Mouse (Mus musculus) myocyte (in vitro differentiated cells): Measurements from ENCODE around the gene Scrg1. TPM values are rescaled to one million over a fixed set of nuclear protein-coding genes. Genes with fewer than 3 reads are reported as not detected.

ENCODE experiments used
- H3K27me3 ChIP-seq: one replicate; pipeline ENCODE4 v1.6.1; 2011; ENCODE audit not compliant: control insufficient read depth, insufficient read depth, insufficient read length
- H3K36me3 ChIP-seq: one replicate; pipeline ENCODE4 v1.6.1; 2011; ENCODE audit not compliant: control insufficient read depth, insufficient read depth
- H3K4me2 ChIP-seq: one replicate; pipeline ENCODE4 v1.6.1; 2011; ENCODE audit warnings: low read depth, control low read depth
- H3K4me3 ChIP-seq: one replicate; pipeline ENCODE4 v1.5.1; 2011; ENCODE audit warnings: mild to moderate bottlenecking, control low read depth, moderate library complexity
- H3K79me2 ChIP-seq: one replicate; pipeline ENCODE4 v1.6.1; 2011; ENCODE audit not compliant: control insufficient read depth, insufficient read depth
- H3ac ChIP-seq: one replicate; pipeline ENCODE4 v1.6.1; 2011; ENCODE audit not compliant: control insufficient read depth, insufficient read length
- CEBPB ChIP-seq: IDR thresholded peaks from 2 replicates; pipeline ENCODE4 v1.6.1; 2011; ENCODE audit warnings: mild to moderate bottlenecking, moderate library complexity; ENCODE audit not compliant: poor library complexity, insufficient read depth, severe bottlenecking
- E2F4 ChIP-seq: IDR thresholded peaks from one replicate; pipeline ENCODE4 v1.6.1; 2011; ENCODE audit warnings: mild to moderate bottlenecking, control low read depth, moderate library complexity; ENCODE audit not compliant: insufficient read depth
- MAX ChIP-seq: IDR thresholded peaks from one replicate; pipeline ENCODE4 v1.6.1; 2011; ENCODE audit warnings: low read depth, mild to moderate bottlenecking, control low read depth
- MYOD1 ChIP-seq, 3 experiments: IDR thresholded peaks; one replicate each; pipeline ENCODE4 v1.6.1; 2011; ENCODE audit warnings: control low read depth in 2 of 3, low read depth in 2 of 3, mild to moderate bottlenecking in 2 of 3, moderate library complexity in 1 of 3; ENCODE audit not compliant: insufficient read length in 2 of 3, control insufficient read depth in 1 of 3
- MYOG ChIP-seq, 3 experiments: IDR thresholded peaks; one replicate each; pipeline ENCODE4 v1.6.1; 2011; ENCODE audit warnings: control low read depth in 2 of 3, low read depth in 2 of 3, mild to moderate bottlenecking in 2 of 3; ENCODE audit not compliant: insufficient read length in 2 of 3, control insufficient read depth in 1 of 3, insufficient read depth in 1 of 3
- POLR2A ChIP-seq: IDR thresholded peaks from one replicate; pipeline ENCODE4 v1.6.1; 2011; ENCODE audit warnings: low read depth, mild to moderate bottlenecking, control low read depth, moderate library complexity; ENCODE audit not compliant: insufficient read length
- POLR2AphosphoS2 ChIP-seq: IDR thresholded peaks from one replicate; pipeline ENCODE4 v1.6.1; 2011; ENCODE audit warnings: low read depth, control low read depth; ENCODE audit not compliant: insufficient read length
- REST ChIP-seq: IDR thresholded peaks from one replicate; pipeline ENCODE4 v1.6.1; 2011; ENCODE audit warnings: mild to moderate bottlenecking, control low read depth, moderate library complexity; ENCODE audit not compliant: insufficient read depth, insufficient read length
- SRF ChIP-seq: IDR thresholded peaks from one replicate; pipeline ENCODE4 v1.6.1; 2011; ENCODE audit warnings: low read depth; ENCODE audit not compliant: control insufficient read depth, insufficient read length
- TCF12 ChIP-seq: IDR thresholded peaks from one replicate; pipeline ENCODE4 v1.6.1; 2011; ENCODE audit warnings: mild to moderate bottlenecking, control low read depth; ENCODE audit not compliant: poor library complexity, insufficient read depth, severe bottlenecking
- TCF3 ChIP-seq: IDR thresholded peaks from one replicate; pipeline ENCODE4 v1.6.1; 2011; ENCODE audit warnings: low read depth, control low read depth; ENCODE audit not compliant: insufficient read length
- USF1 ChIP-seq: IDR thresholded peaks from one replicate; pipeline ENCODE4 v1.6.1; 2011; ENCODE audit warnings: low read depth, mild to moderate bottlenecking, control low read depth, moderate library complexity
- polyA plus RNA-seq: library from polyadenylated mRNA; unstranded; fragments of >200 nt; fragmentation: generic; extraction: Trizol; gene quantifications from one replicate; pipeline ENCODE4 v1.2.1, GENCODE M21; 2012; ENCODE audit warnings: missing spikeins

Scrg1 gene
- polyA plus RNA-seq, 1 experiment: not detected

DNA sequence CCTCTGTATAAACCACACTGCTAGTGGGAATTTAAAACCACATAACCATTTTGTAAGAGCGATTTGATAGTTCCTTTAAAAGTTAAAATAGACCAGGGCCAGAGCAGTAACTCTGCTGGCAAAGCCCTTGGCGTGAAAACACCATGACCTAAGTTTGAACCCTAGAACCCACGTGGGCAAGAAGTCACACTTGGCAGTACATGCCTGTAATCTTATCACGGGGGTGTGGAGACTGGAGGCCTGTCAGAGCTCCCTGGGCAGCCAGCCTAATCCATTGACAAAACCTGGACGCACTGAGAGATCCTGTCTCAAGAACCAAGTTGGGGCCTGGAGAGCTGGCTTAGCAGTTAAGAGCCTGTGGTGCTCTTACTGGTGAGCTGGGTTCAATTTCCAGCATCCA, 12.9 kb downstream of the Scrg1 start:
- H3K4me2 ChIP-seq: no peak overlapping the region
- no peaks in the 10 kb centered on the region for H3K79me2 ChIP-seq
- H3K4me3 ChIP-seq: no peak overlapping the region
- H3K27me3 ChIP-seq: no peaks in the 10 kb centered on the region
- H3K36me3 ChIP-seq: no peaks in the 10 kb centered on the region
- TF ChIP-seq CEBPB: no peak
- no peak for TF ChIP-seq POLR2AphosphoS2
- peak; percentile 42 for TF ChIP-seq USF1
- H3ac ChIP-seq: no peak overlapping the region

DNA sequence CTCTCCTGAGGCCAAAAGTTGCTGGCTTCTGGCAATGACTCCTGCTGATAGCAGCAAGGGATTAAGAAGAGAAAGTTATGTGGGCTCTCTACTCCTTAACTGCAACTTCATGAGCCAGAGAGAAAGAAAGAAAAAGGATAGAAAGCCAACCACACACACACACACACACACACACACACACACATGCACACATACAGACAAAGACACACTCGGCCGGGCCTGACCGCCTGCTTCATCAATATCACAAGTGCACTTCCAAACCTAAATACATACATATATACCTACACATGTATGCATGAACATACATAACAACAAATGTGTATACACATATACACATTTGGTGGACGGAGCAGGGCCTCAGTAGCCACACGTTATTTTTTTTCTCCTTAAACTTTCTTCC, 15.1 kb downstream of the Scrg1 start:
- no peaks in the 10 kb centered on the region for H3K79me2 ChIP-seq
- no peak overlapping the region for H3ac ChIP-seq
- no peak overlapping the region for H3K4me2 ChIP-seq
- H3K27me3 ChIP-seq: no peaks in the 10 kb centered on the region
- TF ChIP-seq POLR2A (no peak), MYOD1 (IDR thresholded peaks at IDR 0.05; ENCODE audit: control insufficient read depth in 1 of 3, insufficient read length in 2 of 3, low read depth in 2 of 3) (no peak), REST (no peak), TCF3 (no peak), E2F4 (no peak), CEBPB (no peak), POLR2AphosphoS2 (no peak), SRF (no peak), MAX (no peak), TCF12 (no peak), MYOG (IDR thresholded peaks at IDR 0.05; ENCODE audit: control insufficient read depth in 1 of 3, insufficient read depth in 1 of 3, insufficient read length in 2 of 3, low read depth in 2 of 3) (no peak), USF1 (no peak)
- no peaks in the 10 kb centered on the region for H3K36me3 ChIP-seq
- H3K4me3 ChIP-seq: no peak overlapping the region

DNA sequence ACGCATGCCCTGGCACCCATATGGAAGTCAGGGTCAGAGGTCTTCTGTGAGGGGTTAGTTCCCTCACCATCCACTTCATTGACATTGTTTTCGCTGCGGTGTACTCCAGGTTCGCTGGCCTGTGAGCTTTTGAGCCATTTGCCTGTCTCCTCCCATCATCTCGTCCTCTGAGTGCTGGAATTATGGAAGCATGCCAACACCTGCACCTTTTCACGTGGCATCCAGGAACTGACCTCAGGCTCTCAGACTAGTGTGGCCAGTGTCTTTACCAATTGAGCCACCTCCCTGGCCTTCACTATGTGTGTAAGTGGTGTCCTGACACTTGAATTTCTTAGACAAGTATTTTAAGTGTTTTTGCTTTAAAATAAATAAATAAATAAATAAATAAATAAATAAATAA, 18.0 kb downstream of the Scrg1 start:
- no peak overlapping the region for H3K4me2 ChIP-seq
- H3K4me3 ChIP-seq: no peak overlapping the region
- H3K27me3 ChIP-seq: no peaks in the 10 kb centered on the region
- H3K79me2 ChIP-seq: no peaks in the 10 kb centered on the region
- no peak overlapping the region for H3ac ChIP-seq
- no peaks in the 10 kb centered on the region for H3K36me3 ChIP-seq
- no peak for TF ChIP-seq TCF12
- no peak for TF ChIP-seq POLR2A
- no peak for TF ChIP-seq MAX
- no peak for TF ChIP-seq REST
- no peak for TF ChIP-seq MYOG (IDR thresholded peaks at IDR 0.05; ENCODE audit: control insufficient read depth in 1 of 3, insufficient read depth in 1 of 3, insufficient read length in 2 of 3, low read depth in 2 of 3)
- TF ChIP-seq POLR2AphosphoS2: no peak
- no peak for TF ChIP-seq USF1

DNA sequence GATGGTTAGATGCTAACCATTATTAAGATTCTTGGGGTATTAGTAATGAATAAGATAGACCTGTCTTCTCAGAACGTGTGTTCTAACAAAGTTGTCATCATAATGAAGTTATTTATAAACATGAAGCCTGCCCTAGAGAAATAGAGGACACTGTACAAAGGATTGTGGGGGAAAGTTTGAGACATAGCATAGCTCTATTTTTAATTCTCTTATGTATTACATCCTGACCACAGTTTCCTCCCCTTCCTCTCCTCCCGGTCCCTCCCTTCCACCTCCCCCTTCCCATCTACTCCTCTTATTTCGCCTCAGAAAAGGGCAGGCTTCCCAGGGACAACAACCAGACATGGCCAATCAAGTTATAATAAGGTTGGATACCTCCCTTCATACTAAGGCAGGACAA, 22.7 kb downstream of the Scrg1 start:
- Histone ChIP-seq H3K27me3 (no peaks in the 10 kb centered on the region), H3K4me3 (no peak overlapping the region), H3K4me2 (no peak overlapping the region), H3K79me2 (no peaks in the 10 kb centered on the region), H3ac (no peak overlapping the region), H3K36me3 (peaks cover 24% of the 10 kb centered on the region)
- TF ChIP-seq TCF3 (no peak), MAX (no peak)

DNA sequence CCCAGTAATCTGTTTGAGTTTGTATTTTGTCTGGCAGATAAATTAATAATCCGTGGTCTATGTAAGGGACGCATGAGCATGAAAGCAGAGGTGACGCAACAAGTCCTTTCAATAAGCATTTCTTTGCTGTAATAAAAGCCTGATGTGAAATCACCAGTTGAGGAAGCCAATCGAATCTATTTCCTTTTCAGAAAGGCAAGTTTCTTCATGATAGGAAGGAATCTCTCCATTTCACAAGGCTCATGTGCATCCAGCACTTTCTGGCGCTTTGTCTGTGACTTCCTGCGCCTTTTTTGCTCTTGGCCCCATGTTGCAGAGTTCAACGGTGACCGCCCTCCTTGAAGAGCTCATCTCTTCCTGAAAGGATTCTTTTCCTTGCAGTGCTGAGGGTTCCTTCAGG, 24.0 kb downstream of the Scrg1 start:
- H3K4me2 ChIP-seq: no peak overlapping the region
- no peaks in the 10 kb centered on the region for H3K27me3 ChIP-seq
- peaks cover 2% of the 10 kb centered on the region for H3K79me2 ChIP-seq
- TF ChIP-seq TCF3: no peak
- no peak for TF ChIP-seq E2F4
- TF ChIP-seq POLR2AphosphoS2: no peak
- no peak for TF ChIP-seq USF1
- no peak for TF ChIP-seq TCF12
- TF ChIP-seq POLR2A: no peak
- no peak for TF ChIP-seq REST
- TF ChIP-seq MYOD1 (IDR thresholded peaks at IDR 0.05; ENCODE audit: control insufficient read depth in 1 of 3, insufficient read length in 2 of 3, low read depth in 2 of 3): no peak
- no peak for TF ChIP-seq MYOG (IDR thresholded peaks at IDR 0.05; ENCODE audit: control insufficient read depth in 1 of 3, insufficient read depth in 1 of 3, insufficient read length in 2 of 3, low read depth in 2 of 3)
- TF ChIP-seq MAX: no peak
- no peak for TF ChIP-seq SRF
- TF ChIP-seq CEBPB: no peak
- H3K4me3 ChIP-seq: no peak overlapping the region
- peaks cover 37% of the 10 kb centered on the region for H3K36me3 ChIP-seq
- H3ac ChIP-seq: no peak overlapping the region

DNA sequence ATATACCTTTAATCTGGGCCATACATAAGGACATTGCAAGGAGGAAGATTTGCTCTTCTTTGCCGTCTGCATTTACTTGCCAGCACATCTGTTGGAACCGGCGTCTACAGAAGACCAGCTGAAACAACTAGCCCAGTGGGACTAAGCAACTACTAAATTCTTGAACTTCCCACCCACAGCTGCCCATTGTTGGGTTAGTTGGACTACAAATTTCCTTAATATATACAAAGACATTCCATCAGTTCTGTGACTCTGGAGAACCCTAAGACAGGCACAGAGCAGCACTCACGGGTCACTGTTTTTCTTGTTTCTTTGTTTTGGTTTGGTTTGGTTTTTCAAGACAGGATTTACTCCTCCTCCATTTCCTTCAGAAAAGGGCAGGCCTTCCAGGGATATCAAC, 24.9 kb downstream of the Scrg1 start:
- H3K36me3 ChIP-seq: peaks cover 44% of the 10 kb centered on the region
- no peak overlapping the region for H3K4me3 ChIP-seq
- no peaks in the 10 kb centered on the region for H3K27me3 ChIP-seq
- TF ChIP-seq TCF3: no peak
- no peak overlapping the region for H3ac ChIP-seq
- no peak overlapping the region for H3K4me2 ChIP-seq
- peaks cover 10% of the 10 kb centered on the region for H3K79me2 ChIP-seq
